Mouse (Mus musculus) naive thymus-derived CD4-positive, alpha-beta T cell, adult 2 months (primary cell): ENCODE results near the gene Nup160.
A peak's percentile ranks its signal among the peaks of the same experiment; 100 is the strongest.

Experiments used
- DNase-seq: peaks from one replicate; pipeline ENCODE4 v3.0.0-alpha.2; 2011; ENCODE audit warnings: low read depth

The Nup160 gene

GRCm38 (mm10) chr2:90745053-90745678, 68.2 kb downstream of the Nup160 start, which contains the start of gene Fnbp4:
Gene Fnbp4, plus strand, starts transcription at chr2:90745370.
- peak; percentile 99 for DNase-seq

GRCm38 (mm10) chr2:90745740-90746537, 68.9 kb downstream of the Nup160 start:
- no peak for DNase-seq

GRCm38 (mm10) chr2:90746538-90746865, 69.5 kb downstream of the Nup160 start:
- DNase-seq, result no peak

- DNase-seq, result no peak
Observed at GRCm38 (mm10) chr2:90747131-90747530, 70.1 kb downstream of the Nup160 start.

- no peak for DNase-seq
Observed at GRCm38 (mm10) chr2:90749676-90750459, 72.9 kb downstream of the Nup160 start.

GRCm38 (mm10) chr2:90753565-90753964, 76.5 kb downstream of the Nup160 start:
- DNase-seq, result no peak

GRCm38 (mm10) chr2:90754188-90754587, 77.2 kb downstream of the Nup160 start:
- no peak for DNase-seq

- DNase-seq, result no peak
Observed at GRCm38 (mm10) chr2:90765123-90765522, 88.1 kb downstream of the Nup160 start.

- no peak for DNase-seq
Observed at GRCm38 (mm10) chr2:90781323-90781722, 104.3 kb downstream of the Nup160 start.

- DNase-seq, result no peak
Observed at GRCm38 (mm10) chr2:90781938-90782337, 104.9 kb downstream of the Nup160 start.

GRCm38 (mm10) chr2:90782458-90782857, 105.4 kb downstream of the Nup160 start, which contains the start of gene Agbl2:
Gene Agbl2, plus strand, starts transcription at chr2:90782727.
- no peak for DNase-seq

- no peak for DNase-seq
Observed at GRCm38 (mm10) chr2:90782901-90783486, 106.0 kb downstream of the Nup160 start.
